Comparison of ENCODE assay signal across 15 mouse cellular contexts in genomic region chr5:120682982-120683771, GRCm38 (mm10). TPM values are rescaled to one million over a fixed set of nuclear protein-coding genes. Genes with fewer than 3 reads are reported as not detected.
A peak's percentile ranks its signal among the peaks of the same experiment; 100 is the strongest.
DNase-seq lines count a peak whose midpoint lies in the region; ATAC-seq and TF ChIP-seq lines count a peak whose summit lies in the region.
"Had no signal": no experiment of that assay in that cellular context is flagged by ENCODE, and none has a peak within 500 bp of the region (broad histone marks: within the 10 kb centered on the region; RNA-seq: fewer than 3 reads in every experiment).

No protein-coding gene starts in this region.

- H3K4me1 ChIP-seq in intestine, embryonic 15.5 days (replicated peaks): peaks cover 18% of the 10 kb centered on the region
- no peaks in the 10 kb centered on the region for H3K4me1 ChIP-seq in intestine, postnatal 0 days (replicated peaks; ENCODE audit: control insufficient read depth, insufficient read depth, low read length)

- peak overlapping the region; percentile 11; the same call in 1 of the 2 replicates for H3K4me2 ChIP-seq in intestine, embryonic 15.5 days (replicated peaks)
- no peak overlapping the region for H3K4me2 ChIP-seq in intestine, postnatal 0 days (replicated peaks; ENCODE audit: low read depth)
- H3K4me2 ChIP-seq: lung, embryonic 15.5 days had no signal

- WGBS in intestine, embryonic 15.5 days: 10% methylated on average over 24 of the region's 24 CpGs
- WGBS in intestine, postnatal 0 days: 13% methylated on average over 24 of the region's 24 CpGs

- H3K4me3 ChIP-seq in intestine, embryonic 15.5 days (replicated peaks): no peak overlapping the region
- no peak overlapping the region for H3K4me3 ChIP-seq in intestine, postnatal 0 days (ENCODE audit: low read depth, low read length)
- H3K4me3 ChIP-seq: erythroblast, embryonic 14.5 days; lung, embryonic 15.5 days had no signal

- H3K9me3 ChIP-seq in intestine, embryonic 15.5 days: no peaks in the 10 kb centered on the region
- no peaks in the 10 kb centered on the region for H3K9me3 ChIP-seq in intestine, postnatal 0 days (ENCODE audit: control insufficient read depth)
- H3K9me3 ChIP-seq: lung, embryonic 15.5 days had no signal

- no peak for ATAC-seq in intestine, embryonic 15.5 days
- no peak for ATAC-seq in intestine, postnatal 0 days

- H3K27me3 ChIP-seq in intestine, embryonic 15.5 days (replicated peaks): peaks cover 27% of the 10 kb centered on the region
- peaks cover 21% of the 10 kb centered on the region; the same call in 1 of the 2 replicates for H3K27me3 ChIP-seq in intestine, postnatal 0 days (replicated peaks; ENCODE audit: control insufficient read depth, insufficient read depth, low read length)

- no peak overlapping the region for H3K9ac ChIP-seq in intestine, embryonic 15.5 days
- no peak overlapping the region for H3K9ac ChIP-seq in intestine, postnatal 0 days (ENCODE audit: low read depth, low read length)
- H3K9ac ChIP-seq: lung, embryonic 15.5 days had no signal

- no peak for TF ChIP-seq CTCF in intestine, postnatal 0 days (IDR thresholded peaks at IDR 0.05; ENCODE audit: low read depth)

- no peak overlapping the region for H3K27ac ChIP-seq in intestine, embryonic 15.5 days
- H3K27ac ChIP-seq in intestine, postnatal 0 days (ENCODE audit: low read depth, low read length): no peak overlapping the region
- H3K27ac ChIP-seq: lung, embryonic 15.5 days had no signal

- no peaks in the 10 kb centered on the region for H3K36me3 ChIP-seq in intestine, embryonic 15.5 days
- no peaks in the 10 kb centered on the region for H3K36me3 ChIP-seq in intestine, postnatal 0 days (ENCODE audit: control insufficient read depth, insufficient read depth)
- H3K36me3 ChIP-seq: lung, embryonic 15.5 days had no signal

- DNase-seq in spleen, adult 18-20 months: peak; percentile 58 to 66
- no peak for DNase-seq in spleen, postnatal 4 days (ENCODE audit: low spot score in 2 of 2)
- DNase-seq in ES-CJ7 (ENCODE audit: low read depth, low spot score): peak; percentile 87
- DNase-seq in induced T-regulatory cell, adult 2 months (ENCODE audit: low read depth): peak; percentile 73
- no peak for DNase-seq in left cerebral cortex, adult 9 months (ENCODE audit: low spot score in 2 of 2)
- DNase-seq: adrenal gland, postnatal 36 days; heart, postnatal 36 days; kidney, adult 11 months; layer of hippocampus, adult 9-11 months had no signal

RNA-seq across cellular contexts. Expression of gene Dtx1, which starts 28.6 kb away (rescaled TPM):
- 4.1 and 4.3 TPM in 2 replicates for polyA plus RNA-seq in intestine, embryonic 15.5 days (2015; fragmentation: Nextera tagmentation; extraction: Ambion mirVana)
- polyA plus RNA-seq in intestine, postnatal 0 days (2015; fragmentation: Nextera tagmentation; extraction: Ambion mirVana): 2.3 and 2.5 TPM in 2 replicates
- polyA plus RNA-seq: erythroblast, embryonic 14.5 days had no signal

RNA-seq across cellular contexts. Expression of gene Rasal1, which starts 34.6 kb away (rescaled TPM):
- 0.49 and 1.0 TPM in 2 replicates for polyA plus RNA-seq in intestine, embryonic 15.5 days (2015; fragmentation: Nextera tagmentation; extraction: Ambion mirVana)
- polyA plus RNA-seq in intestine, postnatal 0 days (2015; fragmentation: Nextera tagmentation; extraction: Ambion mirVana): 3.0 and 5.1 TPM in 2 replicates

RNA-seq across cellular contexts. Expression of gene Cfap73, which starts 49.1 kb away (rescaled TPM):
- not detected in 2 replicates for polyA plus RNA-seq in intestine, embryonic 15.5 days (2015; fragmentation: Nextera tagmentation; extraction: Ambion mirVana)
- polyA plus RNA-seq in intestine, postnatal 0 days (2015; fragmentation: Nextera tagmentation; extraction: Ambion mirVana): not detected in 2 replicates
- polyA plus RNA-seq: erythroblast, embryonic 14.5 days; limb, embryonic 11.5 days; small intestine, adult 2 months had no signal

Comparison
In these comparisons a context has a peak if more than half of its experiments do, and no peak if none do; other contexts are left out.
1. DNase-seq: peak in spleen, adult 18-20 months (2 of 2), ES-CJ7 (single experiment) and induced T-regulatory cell, adult 2 months (single experiment); none in spleen, postnatal 4 days (0 of 2) and left cerebral cortex, adult 9 months (0 of 2).